Mouse (Mus musculus): ENCODE measurements around the gene Spsb2. TPM values are rescaled to one million over a fixed set of nuclear protein-coding genes. Genes with fewer than 3 reads are reported as not detected.

Gene Spsb2
- polyA plus RNA-seq (2014; fragmentation: Nextera tagmentation; extraction: Ambion mirVana), result 7.5 and 8.4 TPM in 2 replicates

- peaks cover 20% of the 10 kb centered on the region for H3K4me1 ChIP-seq (replicated peaks; ENCODE audit: control insufficient read depth, insufficient read depth, low read length)
- H3K9me3 ChIP-seq (ENCODE audit: control insufficient read depth, low read length), result no peaks in the 10 kb centered on the region
- DNase-seq (ENCODE audit: low spot score) (peak; percentile 86), ATAC-seq (replicated peaks; ENCODE audit: low FRiP score) (peak; percentile 53)
- peak within 1 kb of the TSS; percentile 58 for H3K9ac ChIP-seq (ENCODE audit: low read length)
- H3K4me3 ChIP-seq (ENCODE audit: low read depth, low read length), result peak within 1 kb of the TSS; percentile 40
- peak within 1 kb of the TSS; percentile 75 for H3K27ac ChIP-seq (ENCODE audit: low read depth, low read length)
- no peaks in the 10 kb centered on the region for H3K27me3 ChIP-seq (ENCODE audit: control insufficient read depth, insufficient read depth, low read length)
- WGBS, result 3% methylated on average over 29 of the region's 29 CpGs
- H3K36me3 ChIP-seq (ENCODE audit: control insufficient read depth, insufficient read depth, low read length), result peaks cover 11% of the 10 kb centered on the region; the same call in 1 of the 2 replicates
- H3K4me2 ChIP-seq (ENCODE audit: low read depth, low read length, severe bottlenecking), result peak within 1 kb of the TSS; percentile 89
These were observed at the start of gene Spsb2 for GRCm38 (mm10) chr6:124808358-124809012. Gene Spsb2 (plus strand): TSS chr6:124808661.

- Histone ChIP-seq H3K4me1 (replicated peaks; ENCODE audit: control insufficient read depth, insufficient read depth, low read length) (peaks cover 28% of the 10 kb centered on the region), H3K9ac (ENCODE audit: low read length) (peak overlapping the region; percentile 2; the same call in 1 of the 2 replicates), H3K36me3 (ENCODE audit: control insufficient read depth, insufficient read depth, low read length) (no peaks in the 10 kb centered on the region), H3K27me3 (ENCODE audit: control insufficient read depth, insufficient read depth, low read length) (no peaks in the 10 kb centered on the region), H3K9me3 (ENCODE audit: control insufficient read depth, low read length) (no peaks in the 10 kb centered on the region), H3K4me3 (ENCODE audit: low read depth, low read length) (no peak overlapping the region), H3K4me2 (ENCODE audit: low read depth, low read length, severe bottlenecking) (peak overlapping the region; percentile 24; the same call in 1 of the 2 replicates), H3K27ac (ENCODE audit: low read depth, low read length) (peak overlapping the region; percentile 94)
- WGBS, result 55% methylated on average over 2 of the region's 2 CpGs
- no peak for ATAC-seq (replicated peaks; ENCODE audit: low FRiP score)
- DNase-seq (ENCODE audit: low spot score), result no peak
These were observed 49.6 kb upstream of the Spsb2 start for GRCm38 (mm10) chr6:124758849-124759232.

GRCm38 (mm10) chr6:124759259-124759658 is 49.2 kb upstream of the Spsb2 start:
- H3K4me1 ChIP-seq (replicated peaks; ENCODE audit: control insufficient read depth, insufficient read depth, low read length), result peaks cover 28% of the 10 kb centered on the region
- H3K9ac ChIP-seq (ENCODE audit: low read length), result peak overlapping the region; percentile 2; the same call in 1 of the 2 replicates
- peak; percentile 23; the same call in 1 of the 2 replicates for ATAC-seq (replicated peaks; ENCODE audit: low FRiP score)
- 6% methylated on average over 5 of the region's 5 CpGs for WGBS
- DNase-seq (ENCODE audit: low spot score), result peak; percentile 90
- no peak overlapping the region for H3K4me3 ChIP-seq (ENCODE audit: low read depth, low read length)
- H3K27ac ChIP-seq (ENCODE audit: low read depth, low read length), result peak overlapping the region; percentile 94; the same call in 1 of the 2 replicates
- H3K36me3 ChIP-seq (ENCODE audit: control insufficient read depth, insufficient read depth, low read length), result no peaks in the 10 kb centered on the region
- no peaks in the 10 kb centered on the region for H3K27me3 ChIP-seq (ENCODE audit: control insufficient read depth, insufficient read depth, low read length)
- no peaks in the 10 kb centered on the region for H3K9me3 ChIP-seq (ENCODE audit: control insufficient read depth, low read length)
- H3K4me2 ChIP-seq (ENCODE audit: low read depth, low read length, severe bottlenecking), result 0 out of 2 replicates have a peak overlapping the region, but pooled peaks have one; percentile 24

- Histone ChIP-seq H3K27ac (ENCODE audit: low read depth, low read length) (no peak overlapping the region), H3K27me3 (ENCODE audit: control insufficient read depth, insufficient read depth, low read length) (peaks cover 4% of the 10 kb centered on the region; the same call in 1 of the 2 replicates), H3K9ac (ENCODE audit: low read length) (no peak overlapping the region), H3K9me3 (ENCODE audit: control insufficient read depth, low read length) (no peaks in the 10 kb centered on the region), H3K4me1 (replicated peaks; ENCODE audit: control insufficient read depth, insufficient read depth, low read length) (peaks cover 5% of the 10 kb centered on the region; the same call in 1 of the 2 replicates), H3K36me3 (ENCODE audit: control insufficient read depth, insufficient read depth, low read length) (no peaks in the 10 kb centered on the region), H3K4me3 (ENCODE audit: low read depth, low read length) (no peak overlapping the region), H3K4me2 (ENCODE audit: low read depth, low read length, severe bottlenecking) (no peak overlapping the region)
- 88% methylated on average over 7 of the region's 7 CpGs for whole genome bisulfite sequencing
- ATAC-seq (replicated peaks; ENCODE audit: low FRiP score) (no peak), DNase-seq (ENCODE audit: low spot score) (no peak)
These were observed 42.5 kb upstream of the Spsb2 start for GRCm38 (mm10) chr6:124765951-124766350.

- 28% methylated on average over 4 of the region's 4 CpGs for WGBS
- no peak for ATAC-seq (replicated peaks; ENCODE audit: low FRiP score)
- Histone ChIP-seq H3K9me3 (ENCODE audit: control insufficient read depth, low read length) (no peaks in the 10 kb centered on the region), H3K27me3 (ENCODE audit: control insufficient read depth, insufficient read depth, low read length) (peaks cover 4% of the 10 kb centered on the region; the same call in 1 of the 2 replicates), H3K4me1 (replicated peaks; ENCODE audit: control insufficient read depth, insufficient read depth, low read length) (peaks cover 5% of the 10 kb centered on the region; the same call in 1 of the 2 replicates), H3K4me3 (ENCODE audit: low read depth, low read length) (no peak overlapping the region), H3K27ac (ENCODE audit: low read depth, low read length) (no peak overlapping the region), H3K9ac (ENCODE audit: low read length) (no peak overlapping the region), H3K36me3 (ENCODE audit: control insufficient read depth, insufficient read depth, low read length) (no peaks in the 10 kb centered on the region), H3K4me2 (ENCODE audit: low read depth, low read length, severe bottlenecking) (no peak overlapping the region)
- DNase-seq (ENCODE audit: low spot score), result no peak
These were observed 40.9 kb upstream of the Spsb2 start for GRCm38 (mm10) chr6:124767536-124767919.

GRCm38 (mm10) chr6:124767920-124768703 is 40.3 kb upstream of the Spsb2 start:
- no peak overlapping the region for H3K9ac ChIP-seq (ENCODE audit: low read length)
- no peaks in the 10 kb centered on the region for H3K36me3 ChIP-seq (ENCODE audit: control insufficient read depth, insufficient read depth, low read length)
- WGBS, result 21% methylated on average over 19 of the region's 19 CpGs
- H3K9me3 ChIP-seq (ENCODE audit: control insufficient read depth, low read length), result no peaks in the 10 kb centered on the region
- ATAC-seq (replicated peaks; ENCODE audit: low FRiP score) (peak; percentile 38), DNase-seq (ENCODE audit: low spot score) (peak; percentile 58)
- peak overlapping the region; percentile 80 for H3K4me2 ChIP-seq (ENCODE audit: low read depth, low read length, severe bottlenecking)
- no peak overlapping the region for H3K27ac ChIP-seq (ENCODE audit: low read depth, low read length)
- peaks cover 5% of the 10 kb centered on the region; the same call in 1 of the 2 replicates for H3K4me1 ChIP-seq (replicated peaks; ENCODE audit: control insufficient read depth, insufficient read depth, low read length)
- H3K4me3 ChIP-seq (ENCODE audit: low read depth, low read length), result no peak overlapping the region
- H3K27me3 ChIP-seq (ENCODE audit: control insufficient read depth, insufficient read depth, low read length), result peaks cover 4% of the 10 kb centered on the region; the same call in 1 of the 2 replicates

- H3K36me3 ChIP-seq (ENCODE audit: control insufficient read depth, insufficient read depth, low read length), result no peaks in the 10 kb centered on the region
- 5% methylated on average over 9 of the region's 9 CpGs for WGBS
- peak overlapping the region; percentile 80 for H3K4me2 ChIP-seq (ENCODE audit: low read depth, low read length, severe bottlenecking)
- H3K4me3 ChIP-seq (ENCODE audit: low read depth, low read length), result peak overlapping the region; percentile 39
- H3K4me1 ChIP-seq (replicated peaks; ENCODE audit: control insufficient read depth, insufficient read depth, low read length), result peaks cover 5% of the 10 kb centered on the region; the same call in 1 of the 2 replicates
- DNase-seq (ENCODE audit: low spot score), result no peak
- no peak overlapping the region for H3K27ac ChIP-seq (ENCODE audit: low read depth, low read length)
- H3K9ac ChIP-seq (ENCODE audit: low read length), result peak overlapping the region; percentile 58
- ATAC-seq (replicated peaks; ENCODE audit: low FRiP score), result peak; percentile 6; the same call in 1 of the 2 replicates
- peaks cover 4% of the 10 kb centered on the region; the same call in 1 of the 2 replicates for H3K27me3 ChIP-seq (ENCODE audit: control insufficient read depth, insufficient read depth, low read length)
- H3K9me3 ChIP-seq (ENCODE audit: control insufficient read depth, low read length), result no peaks in the 10 kb centered on the region
These were observed 39.8 kb upstream of the Spsb2 start for GRCm38 (mm10) chr6:124768704-124769044.

GRCm38 (mm10) chr6:124769101-124769765 is 39.2 kb upstream of the Spsb2 start, which contains the start of gene Eno2:
Gene Eno2 (minus strand): TSS chr6:124769673.
- under 1% methylated on average over 52 of the region's 54 CpGs for WGBS
- H3K4me3 ChIP-seq (ENCODE audit: low read depth, low read length), result peak within 1 kb of the TSS; percentile 39
- peak within 1 kb of the TSS; percentile 80 for H3K4me2 ChIP-seq (ENCODE audit: low read depth, low read length, severe bottlenecking)
- no peaks in the 10 kb centered on the region for H3K9me3 ChIP-seq (ENCODE audit: control insufficient read depth, low read length)
- peak within 1 kb of the TSS; percentile 58 for H3K9ac ChIP-seq (ENCODE audit: low read length)
- peaks cover 4% of the 10 kb centered on the region; the same call in 1 of the 2 replicates for H3K27me3 ChIP-seq (ENCODE audit: control insufficient read depth, insufficient read depth, low read length)
- peaks cover 5% of the 10 kb centered on the region; the same call in 1 of the 2 replicates for H3K4me1 ChIP-seq (replicated peaks; ENCODE audit: control insufficient read depth, insufficient read depth, low read length)
- no peaks in the 10 kb centered on the region for H3K36me3 ChIP-seq (ENCODE audit: control insufficient read depth, insufficient read depth, low read length)
- ATAC-seq (replicated peaks; ENCODE audit: low FRiP score) (peak; percentile 83), DNase-seq (ENCODE audit: low spot score) (peak; percentile 82)
- no peak within 1 kb of the TSS for H3K27ac ChIP-seq (ENCODE audit: low read depth, low read length)

All from forebrain, embryonic 11.5 days (tissue).